20 mouse cellular contexts compared by ENCODE assay signal in the genomic region with DNA sequence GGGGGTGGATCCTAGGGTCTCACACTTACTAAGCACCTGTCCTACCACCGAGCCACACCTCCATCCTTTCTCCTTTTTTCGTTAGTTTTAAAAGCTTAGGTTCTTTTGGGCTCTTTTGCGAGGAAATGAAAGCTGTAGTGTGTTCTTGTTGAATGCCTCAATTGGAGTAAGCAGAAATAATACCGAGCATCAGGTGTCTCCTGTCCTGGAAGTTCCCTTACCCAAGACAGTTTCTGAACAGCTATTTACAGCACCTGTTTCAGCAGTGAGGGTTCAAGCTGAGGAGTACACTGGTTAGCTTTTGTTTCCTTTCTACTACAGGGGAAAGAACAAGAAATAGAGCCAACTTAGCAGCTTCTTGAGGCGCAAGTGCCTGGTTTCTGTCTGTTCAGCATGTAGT.
"Had no signal": no experiment of that assay in that cellular context is flagged by ENCODE, and none has a peak within 500 bp of the region (broad histone marks: within the 10 kb centered on the region; RNA-seq: fewer than 3 reads in every experiment).

No protein-coding gene starts in this region.

- H3K27ac ChIP-seq: kidney, embryonic 15.5 days; limb, embryonic 12.5 days; limb, embryonic 15.5 days; liver, embryonic 15.5 days; neural tube, embryonic 13.5 days; stomach, embryonic 15.5 days had no signal

- H3K9ac ChIP-seq: kidney, embryonic 15.5 days; limb, embryonic 12.5 days; limb, embryonic 15.5 days; liver, embryonic 15.5 days; neural tube, embryonic 13.5 days; stomach, embryonic 15.5 days had no signal

- H3K9me3 ChIP-seq: kidney, embryonic 15.5 days; limb, embryonic 12.5 days; limb, embryonic 15.5 days; liver, embryonic 15.5 days; neural tube, embryonic 13.5 days; stomach, embryonic 15.5 days had no signal

- H3K4me2 ChIP-seq: kidney, embryonic 15.5 days; limb, embryonic 12.5 days; limb, embryonic 15.5 days; liver, embryonic 11.5 days; liver, embryonic 15.5 days; midbrain, embryonic 11.5 days; neural tube, embryonic 13.5 days; stomach, embryonic 15.5 days had no signal

- H3K27me3 ChIP-seq: kidney, embryonic 15.5 days; limb, embryonic 12.5 days; limb, embryonic 15.5 days; liver, embryonic 15.5 days; neural tube, embryonic 13.5 days; stomach, embryonic 15.5 days had no signal

- H3K4me3 ChIP-seq: kidney, embryonic 15.5 days; limb, embryonic 12.5 days; limb, embryonic 15.5 days; liver, embryonic 15.5 days; neural tube, embryonic 13.5 days; stomach, embryonic 15.5 days had no signal

- DNase-seq: kidney, adult 11 months; kidney, adult 8-10 months; kidney, postnatal 10 days; kidney, postnatal 4 days; left cerebral cortex, postnatal 4 days; lung, adult 2 months; lung, postnatal 14 days; lung, postnatal 4 days; midbrain, embryonic 14.5 days; retina, postnatal 1 day; right cerebral cortex, postnatal 4 days; thymus, postnatal 25 days had no signal

- H3K36me3 ChIP-seq: kidney, embryonic 15.5 days; limb, embryonic 12.5 days; limb, embryonic 15.5 days; liver, embryonic 15.5 days; neural tube, embryonic 13.5 days; stomach, embryonic 15.5 days had no signal
